Mouse (Mus musculus): ENCODE data around the gene Glis1.

The Glis1 gene

DNA sequence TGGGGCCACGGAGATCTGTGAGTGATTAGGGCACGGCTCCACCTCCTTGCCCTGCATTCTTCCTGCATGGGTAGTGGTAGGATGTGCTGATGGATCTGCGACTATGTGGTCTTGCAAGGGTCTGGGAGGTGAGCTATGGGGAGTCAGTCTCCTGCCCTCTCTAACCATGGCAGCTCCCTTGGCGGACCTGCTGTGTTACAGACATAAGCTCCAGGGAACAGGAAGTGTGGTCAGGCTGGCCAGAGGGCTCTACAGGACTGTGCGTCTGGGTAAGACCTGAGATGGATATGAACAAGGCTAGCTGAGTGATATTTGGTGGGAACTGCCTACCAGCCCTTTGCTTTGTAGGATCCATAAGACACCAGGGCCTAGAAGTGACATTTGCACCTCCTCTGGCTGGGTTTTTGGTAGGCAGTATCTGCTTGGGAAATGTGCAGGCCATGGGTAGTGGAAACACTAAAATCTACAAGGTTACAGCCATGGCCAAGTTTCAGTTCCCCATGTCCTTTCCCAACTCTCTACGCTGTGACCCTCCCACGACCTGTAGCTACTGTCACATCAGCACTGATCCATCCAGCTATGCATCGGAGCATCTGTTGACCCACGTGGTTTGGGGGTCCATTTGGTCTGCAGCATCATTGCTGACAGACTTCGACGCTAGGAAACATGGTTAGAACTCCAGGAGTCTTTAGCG is 142.9 kb downstream of the Glis1 start:
- no peak for DNase-seq (ENCODE audit: low spot score in 2 of 2)

DNA sequence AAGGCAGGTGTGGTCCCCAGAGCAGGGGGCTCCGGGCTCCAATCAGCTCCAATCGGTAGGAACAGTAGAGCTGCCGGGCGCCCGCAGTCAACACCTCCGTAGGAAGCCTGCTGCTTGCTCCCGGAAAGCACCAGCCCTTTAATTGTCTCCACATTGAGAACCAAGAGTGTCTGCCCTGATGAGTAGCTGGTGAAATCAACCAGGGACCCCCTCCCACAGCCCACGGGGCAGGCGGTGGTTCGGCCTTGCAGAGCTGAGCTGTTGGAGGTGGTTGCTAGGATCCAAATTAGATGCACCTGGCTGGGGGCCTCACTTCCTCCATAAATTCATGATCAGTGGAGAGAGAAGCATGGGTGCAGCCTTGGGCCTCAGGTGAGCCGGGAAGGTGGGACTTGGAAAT is 146.5 kb downstream of the Glis1 start:
- no peak for DNase-seq (ENCODE audit: low spot score in 2 of 2)

DNA sequence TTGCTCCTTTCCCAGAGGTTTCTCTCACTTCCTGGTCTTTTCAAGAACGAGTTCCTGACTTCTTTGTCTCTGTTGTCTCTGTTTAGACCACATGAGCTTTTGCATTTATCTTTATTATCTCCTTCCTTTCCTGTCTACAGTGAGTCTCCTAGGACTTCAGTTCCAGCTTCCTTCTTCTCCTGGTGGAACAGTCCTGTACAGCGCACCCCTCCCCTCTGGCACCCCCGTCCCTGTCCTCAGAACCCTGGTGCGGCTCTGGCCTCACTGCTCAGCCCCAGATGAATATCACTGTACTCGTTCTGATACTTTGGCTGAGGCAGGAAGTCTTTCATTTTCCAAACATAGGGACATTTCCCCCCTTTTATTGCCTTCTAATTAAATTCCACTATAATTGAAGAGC is 152.0 kb downstream of the Glis1 start:
- no peak for DNase-seq (ENCODE audit: low spot score in 2 of 2)

DNA sequence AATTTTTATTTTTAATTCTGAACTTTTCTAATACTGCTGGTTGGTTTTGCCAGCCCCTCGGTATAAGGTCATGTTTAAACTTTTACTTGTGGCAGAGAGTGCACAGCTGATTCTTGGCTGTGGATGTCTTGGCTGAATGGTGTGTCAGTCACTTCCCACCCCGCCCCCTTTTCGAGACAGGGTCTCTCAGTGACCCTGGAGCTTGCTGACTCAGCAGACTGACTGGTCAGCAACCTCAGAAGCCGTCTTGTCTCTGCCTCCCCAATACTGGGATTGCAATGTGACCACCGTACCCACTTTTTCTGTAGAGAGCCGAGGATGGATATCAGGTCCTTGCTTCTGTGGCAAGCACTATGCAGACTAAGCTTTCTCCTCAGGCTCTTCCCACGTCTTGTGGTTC is 154.2 kb downstream of the Glis1 start:
- DNase-seq (ENCODE audit: low spot score in 2 of 2) = no peak

DNA sequence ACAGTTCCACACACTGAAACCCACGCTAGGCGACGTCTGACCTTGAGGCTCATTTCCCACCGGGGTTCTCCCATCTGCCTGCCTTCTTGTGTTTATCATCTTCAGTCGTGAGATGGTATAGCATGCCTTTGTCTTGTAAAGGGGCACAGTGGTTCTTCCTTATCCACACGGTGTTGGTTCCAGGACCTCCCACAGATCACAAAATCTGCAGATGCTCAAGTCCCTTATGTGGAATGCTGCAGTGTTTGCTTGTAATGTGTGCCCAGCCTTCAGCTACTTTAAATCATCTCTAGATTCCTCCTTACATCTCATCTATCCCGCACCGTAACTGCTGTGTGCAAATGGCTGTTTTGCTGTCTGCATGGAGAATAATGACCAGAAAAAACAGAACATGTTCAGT is 154.7 kb downstream of the Glis1 start:
- DNase-seq (ENCODE audit: low spot score in 2 of 2) = peak in 1 of 2 experiments; percentile 43

DNA sequence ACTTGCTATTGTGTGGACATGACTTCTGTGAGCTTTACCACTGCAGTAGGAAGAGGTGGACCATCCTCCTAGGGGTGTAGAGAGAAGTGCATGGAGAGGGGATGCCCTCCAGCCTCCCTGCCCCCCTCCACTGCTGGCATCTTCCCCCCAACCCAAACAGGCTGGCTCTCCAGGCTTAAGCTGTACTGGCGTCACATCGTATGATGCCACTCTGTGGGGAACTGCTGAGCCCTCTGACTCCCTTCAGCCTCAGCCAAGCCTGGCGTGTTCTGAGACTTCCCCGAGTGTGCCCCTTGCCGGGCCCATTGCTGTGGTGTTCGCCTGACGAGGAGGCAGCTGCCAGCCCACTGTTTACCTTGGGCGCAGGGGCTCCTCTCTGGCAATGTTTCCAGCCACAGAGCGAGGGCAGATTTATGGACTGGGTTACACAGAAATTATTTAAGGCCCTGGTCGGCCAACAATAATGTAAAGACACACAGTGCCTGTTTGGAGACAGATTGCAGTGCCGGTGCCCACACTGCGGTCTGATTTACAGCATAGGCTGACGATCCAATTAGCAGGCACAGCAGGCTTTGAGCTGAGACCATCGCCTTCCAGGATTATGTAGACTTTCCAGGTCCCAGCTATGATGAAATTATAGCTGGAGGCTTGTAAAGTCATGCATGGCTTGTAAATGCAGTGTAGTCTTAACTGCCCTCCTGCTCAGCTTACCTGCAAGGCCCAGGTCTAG is 156.6 kb downstream of the Glis1 start:
- DNase-seq (ENCODE audit: low spot score in 2 of 2) = no peak

DNA sequence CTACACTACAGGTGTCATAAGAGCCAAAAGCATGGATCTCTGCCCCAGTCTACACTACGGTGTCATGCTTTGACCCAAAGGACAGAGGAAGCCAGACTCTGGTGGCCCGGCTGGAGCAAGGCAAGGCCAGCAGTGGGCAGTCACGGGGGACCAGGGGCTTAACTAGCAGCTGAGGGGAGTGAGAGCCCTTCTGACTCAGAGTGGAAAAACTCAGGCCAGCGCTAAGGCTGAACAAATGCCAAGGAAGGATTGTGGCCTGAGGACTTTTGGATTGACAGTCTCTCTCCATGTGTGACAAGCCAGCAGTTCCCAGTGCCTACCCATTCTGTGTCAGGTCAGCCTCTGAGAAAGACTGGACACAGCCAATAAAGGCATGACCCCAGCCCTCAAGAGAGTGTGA is 159.0 kb downstream of the Glis1 start:
- DNase-seq (ENCODE audit: low spot score in 2 of 2) = no peak

DNA sequence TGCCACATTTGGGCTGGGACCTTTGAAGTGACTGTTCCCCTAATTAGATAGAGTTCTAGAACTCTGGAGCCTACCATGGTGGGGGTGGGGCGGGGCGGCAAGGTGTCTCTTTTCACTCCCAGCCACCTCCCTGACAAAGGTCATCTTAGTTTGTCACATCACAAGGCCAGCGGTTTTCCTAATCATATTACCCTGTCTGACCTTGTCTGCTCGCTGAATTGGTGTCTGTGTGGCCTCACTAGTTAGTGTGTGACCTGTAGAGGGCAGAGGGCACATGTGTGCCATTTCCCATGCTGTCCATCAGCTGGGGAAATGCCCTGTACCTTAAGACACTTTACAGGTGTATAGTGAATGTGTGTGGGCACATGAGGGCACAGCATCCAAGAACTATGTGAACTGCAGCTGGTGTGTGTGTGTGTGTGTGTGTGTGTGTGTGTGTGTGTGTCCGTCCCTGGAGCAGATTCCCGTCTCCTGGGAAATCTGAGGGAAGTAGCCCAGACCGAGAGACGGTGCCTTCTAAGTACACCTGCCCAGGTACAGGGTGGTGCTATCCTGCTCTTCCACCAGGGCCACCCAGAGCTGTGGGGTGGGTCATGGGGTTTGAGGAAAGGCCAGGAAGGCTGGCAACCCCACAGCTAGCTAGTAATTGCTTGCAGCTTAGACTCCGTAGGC is 163.0 kb downstream of the Glis1 start:
- DNase-seq (ENCODE audit: low spot score in 2 of 2) = no peak

DNA sequence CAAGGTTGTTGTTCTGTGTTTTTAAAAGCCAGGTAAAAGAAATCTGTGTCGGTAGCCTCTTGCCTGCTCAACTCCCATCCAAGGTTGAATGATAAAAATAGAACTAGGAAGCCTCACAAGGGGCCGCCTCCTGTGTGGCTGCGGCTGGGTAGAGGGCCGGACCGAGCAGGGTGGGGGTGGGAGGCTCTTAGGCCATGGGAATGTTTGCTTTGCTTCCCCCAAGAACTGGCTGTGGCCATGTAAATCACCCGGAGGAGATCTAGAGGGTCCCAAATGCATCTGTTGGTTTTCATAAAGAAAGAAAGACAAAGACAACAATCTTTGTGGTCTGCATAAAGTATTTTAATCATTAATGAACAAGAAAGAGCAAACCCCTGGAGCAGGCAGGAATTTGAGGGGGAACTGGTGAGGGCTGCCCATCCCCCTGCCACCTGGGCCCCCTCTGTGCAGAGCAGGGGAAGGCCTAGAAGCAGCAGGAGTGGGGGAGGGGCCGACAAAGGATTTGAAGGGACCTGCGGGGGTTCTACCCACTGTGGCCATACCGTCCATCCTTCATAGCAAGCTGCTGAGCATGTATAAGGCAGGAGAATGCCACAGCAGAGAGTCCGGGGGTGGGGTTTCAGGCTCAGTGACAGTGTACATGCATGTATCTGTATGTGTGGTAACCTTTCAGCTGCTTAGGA is 163.6 kb downstream of the Glis1 start:
- no peak for DNase-seq (ENCODE audit: low spot score in 2 of 2)

DNA sequence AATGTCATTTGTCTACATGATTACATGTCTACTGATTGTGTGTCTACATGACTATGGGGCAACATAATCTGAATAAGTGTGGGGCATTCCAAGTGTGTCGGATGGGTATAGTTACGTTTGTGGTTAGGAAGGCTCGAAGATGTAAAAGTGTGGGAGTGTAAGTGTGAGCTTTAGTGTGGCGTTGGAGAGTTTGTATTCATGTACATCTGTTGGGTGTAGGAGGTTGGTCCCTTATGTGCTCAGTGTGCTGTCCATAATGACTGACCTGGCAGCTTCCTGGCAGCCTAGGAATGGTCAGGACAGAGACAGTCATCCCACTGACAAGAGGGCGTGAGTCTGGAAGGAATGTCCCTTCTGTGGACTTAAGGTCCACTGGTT is 164.2 kb downstream of the Glis1 start:
- peak; percentile 11 to 26 for DNase-seq (ENCODE audit: low spot score in 2 of 2)

DNA sequence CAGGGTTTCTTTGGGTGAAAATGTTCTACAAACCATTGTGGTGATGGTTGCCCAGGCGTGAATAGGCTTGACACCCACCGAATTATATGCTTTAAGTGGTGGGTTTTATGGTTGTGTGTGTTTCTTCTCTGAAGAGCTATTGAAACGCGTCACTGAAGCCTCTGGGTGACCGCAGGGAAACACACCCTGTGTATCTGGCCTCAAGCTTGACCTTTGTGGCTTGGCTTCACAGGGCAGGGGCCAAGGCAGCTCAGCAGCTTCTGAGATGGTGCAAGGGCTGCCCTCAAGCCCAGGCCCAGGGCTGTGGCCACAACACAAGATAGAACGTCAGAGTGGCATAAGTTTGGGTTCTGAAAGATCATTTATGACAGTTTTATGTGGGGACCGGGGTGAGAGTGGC is 167.9 kb downstream of the Glis1 start:
- no peak for DNase-seq (ENCODE audit: low spot score in 2 of 2)

DNA sequence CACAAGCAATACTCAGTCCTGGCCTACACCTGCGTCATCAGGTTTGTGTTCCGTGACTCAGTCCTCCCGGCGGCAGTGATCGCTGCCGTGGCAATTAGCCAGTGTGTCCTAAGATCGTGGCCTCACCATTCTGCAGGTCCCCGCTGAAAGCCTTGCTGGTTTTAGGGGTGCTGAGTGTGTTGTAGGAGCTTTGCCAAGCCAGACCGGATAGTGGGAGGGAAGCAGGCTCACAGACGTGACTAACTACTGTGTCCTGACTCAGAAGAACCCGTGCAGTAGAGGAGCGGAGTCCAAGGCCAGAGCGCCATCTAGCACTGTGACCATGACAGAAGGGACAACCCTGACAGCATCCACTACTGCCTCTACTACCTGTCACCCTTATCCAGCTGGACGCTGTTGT is 168.4 kb downstream of the Glis1 start:
- peak; percentile 41 to 50 for DNase-seq (ENCODE audit: low spot score in 2 of 2)

DNA sequence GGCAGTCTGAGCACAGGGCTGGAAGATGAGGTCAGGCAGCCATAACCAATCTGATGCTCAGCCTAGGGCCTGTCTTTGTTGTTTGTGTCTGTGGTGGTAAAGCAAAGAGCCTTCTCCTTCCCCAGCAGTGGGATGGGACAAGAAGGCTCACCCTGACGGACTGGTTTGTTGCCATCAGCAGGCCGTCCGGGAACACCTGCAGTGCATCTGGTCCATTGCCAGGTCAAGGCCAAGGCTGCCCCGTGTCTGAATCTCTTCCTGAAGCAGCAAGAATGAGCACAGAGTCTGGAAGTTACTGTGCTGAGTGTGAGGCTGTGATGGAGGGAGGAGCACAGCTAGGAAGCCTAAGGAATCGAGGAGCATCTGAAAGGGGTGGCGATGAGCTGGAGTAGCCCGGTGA is 168.8 kb downstream of the Glis1 start:
- DNase-seq (ENCODE audit: low spot score in 2 of 2) = no peak

DNA sequence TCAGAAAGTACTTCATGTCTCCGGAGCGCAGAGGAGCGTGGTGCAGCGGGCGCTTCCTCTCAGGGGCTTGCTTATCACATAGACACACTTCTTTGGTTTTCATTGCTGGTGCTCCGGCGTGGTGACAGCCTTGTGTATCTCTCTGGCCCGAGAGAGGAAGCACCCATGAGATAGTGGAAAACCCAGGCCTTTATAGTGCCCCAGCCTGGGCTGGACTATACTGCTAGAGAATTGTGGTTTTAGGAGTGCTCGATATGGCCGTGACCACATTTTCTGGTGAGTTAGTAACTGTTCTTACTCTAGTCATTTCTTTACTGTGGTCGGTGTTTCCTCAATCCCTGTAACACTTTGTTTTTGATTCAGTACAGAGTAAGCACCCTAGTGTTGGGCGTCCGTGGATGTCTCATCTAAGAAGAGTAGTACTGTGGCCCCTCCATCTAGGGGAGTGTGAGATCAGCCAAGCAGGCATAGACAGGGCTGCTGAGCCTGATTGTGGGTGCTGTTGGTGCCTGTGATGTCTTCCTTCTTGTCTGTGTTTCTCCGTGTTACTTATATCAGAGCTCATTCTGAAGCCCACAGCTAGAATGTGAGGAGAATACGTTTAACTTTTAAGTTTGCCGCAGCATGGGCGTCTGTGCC is 171.7 kb downstream of the Glis1 start:
- no peak for DNase-seq (ENCODE audit: low spot score in 2 of 2)

DNA sequence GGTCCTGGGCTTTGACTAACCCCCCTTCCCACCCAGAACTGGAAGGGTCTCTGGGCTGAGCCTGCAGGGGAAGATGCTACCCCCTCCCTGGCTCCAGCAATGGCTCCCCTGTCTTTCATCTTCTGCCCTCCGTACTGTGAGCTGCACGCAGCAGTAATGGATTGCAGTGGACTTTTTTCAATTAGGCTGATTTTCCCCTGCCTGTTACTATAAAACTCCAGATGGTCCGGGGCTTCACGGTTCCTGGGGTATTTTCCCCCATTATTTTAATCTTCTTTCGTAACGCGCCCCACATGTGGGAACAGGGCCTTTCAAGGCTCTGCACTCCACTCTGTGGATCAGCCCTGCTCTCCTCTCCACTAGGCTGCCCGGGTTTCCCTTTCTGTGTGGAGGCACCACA is 175.4 kb downstream of the Glis1 start:
- no peak for DNase-seq (ENCODE audit: low spot score in 2 of 2)

DNA sequence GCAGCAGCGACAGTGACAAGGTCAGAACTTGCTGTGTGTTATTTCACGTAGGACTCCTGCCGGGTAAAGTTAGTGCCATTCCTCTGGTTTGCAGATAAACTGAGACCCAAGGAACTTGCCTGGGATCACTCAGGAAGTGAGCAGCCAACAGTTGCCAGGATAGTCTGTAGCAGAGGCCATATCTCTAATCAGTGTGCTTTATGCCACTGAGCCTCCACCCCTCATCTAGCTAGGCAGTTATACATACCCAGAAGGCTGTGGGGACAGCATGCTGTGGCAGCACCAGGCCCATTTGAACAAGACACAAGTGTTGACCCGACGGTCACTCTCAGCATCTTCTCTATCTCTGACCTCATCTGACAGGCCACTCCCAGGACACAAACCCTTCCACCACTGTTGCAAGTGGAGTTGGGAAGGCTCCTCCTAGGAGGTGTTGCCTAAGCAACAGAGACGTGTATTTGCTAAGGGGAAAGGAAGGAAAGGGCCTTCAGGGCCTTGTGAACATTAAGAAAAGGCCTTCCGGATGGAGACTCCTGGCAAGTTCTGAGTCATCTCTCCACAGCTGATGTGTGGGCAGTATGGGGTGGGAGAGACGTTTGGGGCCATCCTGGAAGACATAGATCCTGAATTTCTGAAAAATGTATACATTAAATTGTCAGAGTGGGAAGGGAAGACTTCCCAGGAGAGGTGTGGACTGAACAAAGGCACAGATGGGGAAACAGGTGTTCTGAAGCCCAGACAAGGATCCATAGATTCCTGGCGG is 177.7 kb downstream of the Glis1 start:
- peak; percentile 52 to 74 for DNase-seq (ENCODE audit: low spot score in 2 of 2)

DNA sequence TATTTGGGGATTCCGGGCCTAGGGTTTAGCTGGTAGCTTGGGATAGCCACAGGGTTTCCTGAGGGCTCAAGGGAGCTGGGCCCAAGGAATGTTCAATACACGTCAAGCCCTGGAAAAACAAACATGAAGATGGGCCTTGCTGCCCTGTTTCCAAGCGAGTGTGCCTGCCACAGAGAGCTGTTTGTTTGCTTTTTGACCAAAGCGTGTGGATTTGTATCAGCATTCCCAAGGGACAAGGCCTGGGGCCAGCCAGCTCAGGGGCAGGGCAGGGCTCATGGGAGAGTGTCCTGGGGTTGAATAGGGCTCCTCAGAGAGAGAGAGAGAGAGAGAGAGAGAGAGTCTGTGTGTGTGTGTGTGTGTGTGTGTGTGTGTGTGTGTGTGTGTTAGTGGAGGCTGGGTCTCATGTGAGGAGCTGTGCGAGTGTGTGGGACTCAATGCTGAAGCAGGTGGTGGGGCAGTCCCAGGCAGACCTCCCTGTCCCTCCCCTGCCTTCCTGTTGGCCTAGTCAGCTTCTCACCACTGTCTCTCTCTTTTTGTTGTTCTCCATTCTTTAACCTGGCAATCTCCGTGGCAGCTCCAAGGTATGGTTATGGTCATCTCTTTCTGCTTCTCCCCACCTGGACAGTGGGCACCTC is 183.3 kb downstream of the Glis1 start:
- no peak for DNase-seq (ENCODE audit: low spot score in 2 of 2)

DNA sequence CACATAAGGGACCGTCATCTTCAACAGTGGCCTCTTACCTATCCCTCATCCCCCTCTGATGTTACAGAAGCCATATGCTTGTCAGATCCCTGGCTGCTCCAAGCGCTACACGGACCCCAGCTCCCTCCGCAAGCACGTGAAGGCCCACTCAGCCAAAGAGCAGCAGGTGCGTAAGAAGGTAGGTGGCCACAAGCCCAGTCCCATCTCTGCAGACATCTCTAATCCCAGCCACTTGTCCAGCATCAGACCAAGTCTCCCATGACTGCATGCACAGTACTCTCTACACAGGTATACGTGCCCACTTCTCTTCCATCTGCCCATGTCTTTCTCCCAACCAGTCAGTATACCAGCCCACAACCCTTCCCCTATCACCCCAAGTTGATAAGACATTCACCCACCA is 185.1 kb downstream of the Glis1 start:
- DNase-seq (ENCODE audit: low spot score in 2 of 2) = no peak

DNA sequence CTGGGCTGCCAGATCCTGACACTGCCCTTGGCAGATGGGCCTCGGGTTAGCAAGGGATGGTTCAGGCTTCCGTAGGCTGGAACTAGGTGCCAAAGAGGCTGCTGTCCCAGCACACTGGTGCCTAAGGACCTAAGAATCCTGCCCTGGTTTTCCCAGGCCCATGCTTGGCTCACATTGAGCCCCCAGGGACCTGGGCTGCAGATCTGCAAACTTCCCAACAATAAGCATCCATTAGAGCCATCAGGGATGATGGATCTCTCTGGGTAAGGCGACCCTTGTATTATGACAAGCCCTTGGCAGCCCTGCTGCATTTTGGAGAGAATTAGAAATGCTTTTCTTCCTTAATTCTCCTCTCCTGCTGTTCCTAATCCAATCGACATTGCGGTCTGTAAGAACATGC is 187.0 kb downstream of the Glis1 start:
- no peak for DNase-seq (ENCODE audit: low spot score in 2 of 2)

DNA sequence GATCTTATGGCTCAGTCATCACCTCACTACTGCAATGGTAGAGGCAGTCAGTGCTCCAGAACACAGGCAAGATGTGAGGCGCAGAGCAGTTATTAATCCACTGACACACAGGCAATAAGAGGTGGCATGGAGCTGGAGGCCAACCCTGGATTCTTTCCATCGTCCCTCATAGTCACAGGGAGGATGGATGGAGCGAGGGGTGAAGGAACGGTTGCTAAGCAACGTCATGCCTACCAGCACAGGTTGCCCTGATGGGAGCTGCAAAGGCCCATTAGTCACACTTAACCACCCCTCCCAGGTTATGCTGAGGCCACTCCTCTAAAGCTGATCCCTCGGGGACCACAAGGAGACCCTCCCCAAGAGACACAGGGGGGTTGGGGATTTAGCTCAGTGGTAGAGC is 187.9 kb downstream of the Glis1 start:
- DNase-seq (ENCODE audit: low spot score in 2 of 2) = no peak

DNA sequence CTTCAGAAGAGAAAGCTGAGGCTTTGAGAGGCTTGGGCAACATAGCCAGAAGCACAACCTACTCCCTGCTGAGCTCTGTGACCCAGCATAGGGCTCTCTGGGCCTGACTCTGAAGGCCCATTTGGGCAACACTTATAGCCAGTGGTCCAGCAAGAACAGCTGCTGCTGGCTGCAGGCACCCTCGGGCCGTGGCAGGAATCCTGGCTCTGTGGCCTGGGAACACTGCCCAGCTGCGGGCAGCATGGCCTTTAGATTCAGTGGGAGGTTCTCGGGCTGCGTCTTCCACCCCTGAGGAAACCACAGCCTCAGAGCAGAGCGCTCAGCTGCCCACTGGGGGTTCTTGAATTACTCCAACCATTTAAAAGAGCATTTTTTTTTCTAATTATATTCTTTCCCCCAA is 189.5 kb downstream of the Glis1 start:
- no peak for DNase-seq (ENCODE audit: low spot score in 2 of 2)

Measured in right cerebral cortex, adult 2 months (tissue).